Comparison of ENCODE assay signal across 22 mouse cellular contexts in the genomic region with DNA sequence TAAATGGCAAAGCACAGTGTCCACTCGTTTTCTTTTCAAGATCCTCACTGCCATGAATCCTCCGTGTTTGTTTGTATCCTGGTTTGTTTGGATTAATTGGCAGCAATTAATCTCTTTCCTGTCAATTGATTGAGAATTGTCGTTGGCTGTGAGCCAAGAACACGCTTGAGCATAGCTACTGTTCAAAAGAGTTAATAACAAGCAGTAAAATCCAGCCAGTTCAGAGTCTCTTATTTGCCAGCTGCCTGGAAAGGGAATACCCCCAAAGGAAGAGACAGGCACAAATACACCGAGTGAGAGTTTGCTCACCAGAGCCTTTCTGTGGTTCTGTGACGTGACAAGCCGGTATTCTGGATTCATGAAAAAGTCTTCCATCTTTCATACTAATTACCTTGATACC. TPM values are rescaled to one million over a fixed set of nuclear protein-coding genes. Genes with fewer than 3 reads are reported as not detected.
DNase-seq lines count a peak whose midpoint lies in the region; ATAC-seq and TF ChIP-seq lines count a peak whose summit lies in the region.
"Had no signal": no experiment of that assay in that cellular context is flagged by ENCODE, and none has a peak within 500 bp of the region (broad histone marks: within the 10 kb centered on the region; RNA-seq: fewer than 3 reads in every experiment).

No protein-coding gene starts in this region.

- TF ChIP-seq POLR2A in limb, embryonic 14.5 days (IDR thresholded peaks at IDR 0.05; ENCODE audit: borderline replicate concordance, extremely low read depth, insufficient read depth, insufficient read length): no peak

- H3K9ac ChIP-seq in forebrain, embryonic 11.5 days (ENCODE audit: low read length): no peak overlapping the region
- H3K9ac ChIP-seq in midbrain, embryonic 13.5 days (replicated peaks): no peak overlapping the region
- H3K9ac ChIP-seq in embryonic facial prominence, embryonic 15.5 days: no peak overlapping the region
- H3K9ac ChIP-seq in limb, embryonic 14.5 days (ENCODE audit: low read depth, low read length, severe bottlenecking): no peak overlapping the region
- H3K9ac ChIP-seq: heart, embryonic 12.5 days; hindbrain, embryonic 15.5 days had no signal

- 82% methylated on average over 7 of the region's 7 CpGs for whole genome bisulfite sequencing in forebrain, embryonic 11.5 days
- WGBS in forebrain, embryonic 10.5 days: 92% methylated on average over 7 of the region's 7 CpGs
- 77% methylated on average over 7 of the region's 7 CpGs for WGBS in midbrain, embryonic 13.5 days
- WGBS in midbrain, embryonic 10.5 days: 94% methylated on average over 7 of the region's 7 CpGs
- 58% methylated on average over 7 of the region's 7 CpGs for WGBS in embryonic facial prominence, embryonic 15.5 days
- WGBS in limb, embryonic 14.5 days: 38% methylated on average over 7 of the region's 7 CpGs

- no peaks in the 10 kb centered on the region for H3K4me1 ChIP-seq in forebrain, embryonic 11.5 days (replicated peaks; ENCODE audit: control insufficient read depth, insufficient read depth, low read length)
- H3K4me1 ChIP-seq in forebrain, embryonic 10.5 days: no peaks in the 10 kb centered on the region
- H3K4me1 ChIP-seq in midbrain, embryonic 13.5 days (replicated peaks): no peaks in the 10 kb centered on the region
- H3K4me1 ChIP-seq in midbrain, embryonic 10.5 days: no peaks in the 10 kb centered on the region
- peaks cover 9% of the 10 kb centered on the region; the same call in 1 of the 2 replicates for H3K4me1 ChIP-seq in embryonic facial prominence, embryonic 15.5 days
- H3K4me1 ChIP-seq in limb, embryonic 14.5 days (ENCODE audit: control insufficient read depth, insufficient read depth, low read length): peaks cover 10% of the 10 kb centered on the region
- H3K4me1 ChIP-seq: heart, embryonic 12.5 days; megakaryocyte, embryonic 14.5 days had no signal

- ATAC-seq in forebrain, embryonic 11.5 days (replicated peaks; ENCODE audit: low FRiP score): no peak
- ATAC-seq in midbrain, embryonic 13.5 days: 0 out of 2 replicates have a peak, but pooled peaks have one; percentile 49
- ATAC-seq in embryonic facial prominence, embryonic 15.5 days (ENCODE audit: insufficient number of reproducible peaks, low FRiP score, low TSS enrichment, low read depth): no peak
- ATAC-seq in limb, embryonic 14.5 days (ENCODE audit: low FRiP score, low read depth): no peak; the same call in 1 of the 2 replicates
- ATAC-seq: CD4-positive, CD25-positive, alpha-beta regulatory T cell, adult 4 months; Patski had no signal

- no peak overlapping the region for H3K4me3 ChIP-seq in forebrain, embryonic 11.5 days (ENCODE audit: low read depth, low read length)
- no peak overlapping the region for H3K4me3 ChIP-seq in forebrain, embryonic 10.5 days
- no peak overlapping the region for H3K4me3 ChIP-seq in midbrain, embryonic 13.5 days (replicated peaks)
- no peak overlapping the region for H3K4me3 ChIP-seq in midbrain, embryonic 10.5 days
- no peak overlapping the region for H3K4me3 ChIP-seq in embryonic facial prominence, embryonic 15.5 days (replicated peaks)
- no peak overlapping the region for H3K4me3 ChIP-seq in limb, embryonic 14.5 days (replicated peaks; ENCODE audit: low read length)
- H3K4me3 ChIP-seq: heart, embryonic 12.5 days; hindbrain, embryonic 15.5 days; megakaryocyte, embryonic 14.5 days had no signal

- no peaks in the 10 kb centered on the region for H3K27me3 ChIP-seq in forebrain, embryonic 11.5 days (ENCODE audit: control insufficient read depth, insufficient read depth, low read length)
- H3K27me3 ChIP-seq in forebrain, embryonic 10.5 days (ENCODE audit: poor library complexity, severe bottlenecking): no peaks in the 10 kb centered on the region
- no peaks in the 10 kb centered on the region for H3K27me3 ChIP-seq in midbrain, embryonic 13.5 days
- no peaks in the 10 kb centered on the region for H3K27me3 ChIP-seq in midbrain, embryonic 10.5 days (ENCODE audit: low read depth, poor library complexity, severe bottlenecking)
- H3K27me3 ChIP-seq in embryonic facial prominence, embryonic 15.5 days: no peaks in the 10 kb centered on the region
- no peaks in the 10 kb centered on the region for H3K27me3 ChIP-seq in limb, embryonic 14.5 days (ENCODE audit: control insufficient read depth, insufficient read depth, low read length)
- H3K27me3 ChIP-seq: heart, embryonic 12.5 days; hindbrain, embryonic 15.5 days; megakaryocyte, embryonic 14.5 days; Patski had no signal

- no peak overlapping the region for H3K27ac ChIP-seq in forebrain, embryonic 11.5 days (ENCODE audit: low read depth, low read length)
- no peak overlapping the region for H3K27ac ChIP-seq in forebrain, embryonic 10.5 days
- H3K27ac ChIP-seq in midbrain, embryonic 13.5 days: peak overlapping the region; percentile 41; the same call in 1 of the 2 replicates
- H3K27ac ChIP-seq in midbrain, embryonic 10.5 days (replicated peaks): no peak overlapping the region
- peak overlapping the region; percentile 58; the same call in 1 of the 2 replicates for H3K27ac ChIP-seq in embryonic facial prominence, embryonic 15.5 days (replicated peaks)
- H3K27ac ChIP-seq in limb, embryonic 14.5 days (replicated peaks; ENCODE audit: low read depth, low read length): no peak overlapping the region
- H3K27ac ChIP-seq: hindbrain, embryonic 15.5 days; kidney, postnatal 0 days had no signal

- H3K4me2 ChIP-seq in forebrain, embryonic 11.5 days (ENCODE audit: low read depth, low read length, severe bottlenecking): no peak overlapping the region
- H3K4me2 ChIP-seq in midbrain, embryonic 13.5 days (replicated peaks): no peak overlapping the region
- H3K4me2 ChIP-seq in embryonic facial prominence, embryonic 15.5 days (replicated peaks): no peak overlapping the region
- H3K4me2 ChIP-seq in limb, embryonic 14.5 days (replicated peaks; ENCODE audit: low read depth, low read length, severe bottlenecking): no peak overlapping the region
- H3K4me2 ChIP-seq: heart, embryonic 12.5 days; hindbrain, embryonic 15.5 days had no signal

- no peaks in the 10 kb centered on the region for H3K9me3 ChIP-seq in forebrain, embryonic 11.5 days (ENCODE audit: control insufficient read depth, low read length)
- H3K9me3 ChIP-seq in forebrain, embryonic 10.5 days: no peaks in the 10 kb centered on the region
- H3K9me3 ChIP-seq in midbrain, embryonic 13.5 days: no peaks in the 10 kb centered on the region
- no peaks in the 10 kb centered on the region for H3K9me3 ChIP-seq in midbrain, embryonic 10.5 days (replicated peaks)
- H3K9me3 ChIP-seq in embryonic facial prominence, embryonic 15.5 days (replicated peaks): no peaks in the 10 kb centered on the region
- no peaks in the 10 kb centered on the region for H3K9me3 ChIP-seq in limb, embryonic 14.5 days (ENCODE audit: control insufficient read depth, low read length)
- H3K9me3 ChIP-seq: heart, embryonic 12.5 days; hindbrain, embryonic 15.5 days; megakaryocyte, embryonic 14.5 days had no signal

- peak; percentile 35 for DNase-seq in forebrain, embryonic 11.5 days (ENCODE audit: low spot score)
- DNase-seq in forebrain, embryonic 10.5 days (ENCODE audit: extremely low spot score, low spot score): no peak
- no peak for DNase-seq in midbrain, embryonic 10.5 days (ENCODE audit: low spot score)
- peak; percentile 6 for DNase-seq in limb, embryonic 14.5 days (ENCODE audit: low spot score)
- no peak for DNase-seq in layer of hippocampus, postnatal 14 days (ENCODE audit: low spot score in 2 of 2)
- DNase-seq: adrenal gland, adult 8-10 months; cerebellum, postnatal 14 days; embryo, embryonic 11 days; heart, postnatal 14 days; kidney, adult 18-20 months; lung, adult 2 months; right cerebral cortex, postnatal 4 days; thymus, postnatal 14 days had no signal

- peaks cover 5% of the 10 kb centered on the region; the same call in 1 of the 2 replicates for H3K36me3 ChIP-seq in forebrain, embryonic 11.5 days (ENCODE audit: control insufficient read depth, insufficient read depth, low read length)
- peaks cover 86% of the 10 kb centered on the region for H3K36me3 ChIP-seq in forebrain, embryonic 10.5 days (replicated peaks)
- peaks cover 60% of the 10 kb centered on the region for H3K36me3 ChIP-seq in midbrain, embryonic 13.5 days
- H3K36me3 ChIP-seq in midbrain, embryonic 10.5 days: peaks cover 86% of the 10 kb centered on the region
- peaks cover 43% of the 10 kb centered on the region for H3K36me3 ChIP-seq in embryonic facial prominence, embryonic 15.5 days
- H3K36me3 ChIP-seq in limb, embryonic 14.5 days (ENCODE audit: control insufficient read depth, insufficient read depth, low read length): peaks cover 51% of the 10 kb centered on the region

RNA-seq across cellular contexts. Expression of gene Mrps35, which starts 19.5 kb away (rescaled TPM):
- polyA plus RNA-seq in forebrain, embryonic 11.5 days (2014; fragmentation: Nextera tagmentation; extraction: Ambion mirVana): 104 and 108 TPM in 2 replicates
- polyA plus RNA-seq in forebrain, embryonic 10.5 days (2016; fragmentation: Nextera tagmentation; extraction: Ambion mirVana): 122 and 134 TPM in 2 replicates
- polyA plus RNA-seq in midbrain, embryonic 13.5 days (2015; fragmentation: Nextera tagmentation; extraction: Ambion mirVana): 74.7 and 89.0 TPM in 2 replicates
- 109 TPM in 2 replicates for polyA plus RNA-seq in midbrain, embryonic 10.5 days (2016; fragmentation: Nextera tagmentation; extraction: Ambion mirVana)
- polyA plus RNA-seq in embryonic facial prominence, embryonic 15.5 days (2015; fragmentation: Nextera tagmentation; extraction: Ambion mirVana): 82.6 and 87.1 TPM in 2 replicates
- 17.3 and 33.4 TPM in 2 replicates for polyA plus RNA-seq in limb, embryonic 14.5 days (2012; rRNA removed)
- 93.2 and 104 TPM in 2 replicates for polyA plus RNA-seq in limb, embryonic 14.5 days (2014; fragmentation: Nextera tagmentation; extraction: Ambion mirVana)
- 10 to 100 TPM; 35.9 to 42.5 TPM for total RNA-seq in layer of hippocampus, postnatal 14 days (2021)

RNA-seq across cellular contexts. Expression of gene Mansc4, which starts 24.8 kb away (rescaled TPM):
- 0.72 and 1.1 TPM in 2 replicates for polyA plus RNA-seq in forebrain, embryonic 11.5 days (2014; fragmentation: Nextera tagmentation; extraction: Ambion mirVana)
- polyA plus RNA-seq in forebrain, embryonic 10.5 days (2016; fragmentation: Nextera tagmentation; extraction: Ambion mirVana): 1.1 and 1.5 TPM in 2 replicates
- polyA plus RNA-seq in midbrain, embryonic 13.5 days (2015; fragmentation: Nextera tagmentation; extraction: Ambion mirVana): 0.52 and 0.53 TPM in 2 replicates
- polyA plus RNA-seq in midbrain, embryonic 10.5 days (2016; fragmentation: Nextera tagmentation; extraction: Ambion mirVana): 0.27 and 0.44 TPM in 2 replicates
- 1.2 and 1.4 TPM in 2 replicates for polyA plus RNA-seq in embryonic facial prominence, embryonic 15.5 days (2015; fragmentation: Nextera tagmentation; extraction: Ambion mirVana)
- polyA plus RNA-seq in limb, embryonic 14.5 days (2012; rRNA removed): 0.44 and 0.68 TPM in 2 replicates
- 1.0 and 1.4 TPM in 2 replicates for polyA plus RNA-seq in limb, embryonic 14.5 days (2014; fragmentation: Nextera tagmentation; extraction: Ambion mirVana)
- total RNA-seq in layer of hippocampus, postnatal 14 days (2021): 1 to 10 TPM in 1 of 2 experiments, under 1 TPM in 1; 0.45 to 1.1 TPM
- total RNA-seq: heart, postnatal 14 days; neutrophil, adult 5-6 weeks had no signal

RNA-seq across cellular contexts. Expression of gene Klhl42, which starts 29.1 kb away (rescaled TPM):
- polyA plus RNA-seq in forebrain, embryonic 11.5 days (2014; fragmentation: Nextera tagmentation; extraction: Ambion mirVana): 8.4 and 9.0 TPM in 2 replicates
- polyA plus RNA-seq in forebrain, embryonic 10.5 days (2016; fragmentation: Nextera tagmentation; extraction: Ambion mirVana): 4.7 and 5.1 TPM in 2 replicates
- polyA plus RNA-seq in midbrain, embryonic 13.5 days (2015; fragmentation: Nextera tagmentation; extraction: Ambion mirVana): 5.2 and 5.8 TPM in 2 replicates
- 5.5 and 6.4 TPM in 2 replicates for polyA plus RNA-seq in midbrain, embryonic 10.5 days (2016; fragmentation: Nextera tagmentation; extraction: Ambion mirVana)
- polyA plus RNA-seq in embryonic facial prominence, embryonic 15.5 days (2015; fragmentation: Nextera tagmentation; extraction: Ambion mirVana): 9.6 TPM in 2 replicates
- polyA plus RNA-seq in limb, embryonic 14.5 days (2012; rRNA removed): 10.4 and 12.6 TPM in 2 replicates
- 16.5 and 16.9 TPM in 2 replicates for polyA plus RNA-seq in limb, embryonic 14.5 days (2014; fragmentation: Nextera tagmentation; extraction: Ambion mirVana)
- 10 to 100 TPM; 21.9 to 23.8 TPM for total RNA-seq in layer of hippocampus, postnatal 14 days (2021)

RNA-seq across cellular contexts. Expression of gene Rep15, which starts 29.6 kb away (rescaled TPM):
- 1.3 and 1.5 TPM in 2 replicates for polyA plus RNA-seq in forebrain, embryonic 11.5 days (2014; fragmentation: Nextera tagmentation; extraction: Ambion mirVana)
- 1.3 TPM in 2 replicates for polyA plus RNA-seq in forebrain, embryonic 10.5 days (2016; fragmentation: Nextera tagmentation; extraction: Ambion mirVana)
- 0.70 and 1.0 TPM in 2 replicates for polyA plus RNA-seq in midbrain, embryonic 13.5 days (2015; fragmentation: Nextera tagmentation; extraction: Ambion mirVana)
- polyA plus RNA-seq in midbrain, embryonic 10.5 days (2016; fragmentation: Nextera tagmentation; extraction: Ambion mirVana): 0.60 and 0.69 TPM in 2 replicates
- polyA plus RNA-seq in embryonic facial prominence, embryonic 15.5 days (2015; fragmentation: Nextera tagmentation; extraction: Ambion mirVana): 1.1 and 1.6 TPM in 2 replicates
- 0.99 and 1.3 TPM in 2 replicates for polyA plus RNA-seq in limb, embryonic 14.5 days (2012; rRNA removed)
- 1.3 and 1.4 TPM in 2 replicates for polyA plus RNA-seq in limb, embryonic 14.5 days (2014; fragmentation: Nextera tagmentation; extraction: Ambion mirVana)
- 1 to 10 TPM; 2.3 to 2.6 TPM for total RNA-seq in layer of hippocampus, postnatal 14 days (2021)

Comparison
In these comparisons a context has a peak if more than half of its experiments do, and no peak if none do; other contexts are left out.
1. DNase-seq: peak in forebrain, embryonic 11.5 days (single experiment) and limb, embryonic 14.5 days (single experiment); none in forebrain, embryonic 10.5 days (single experiment), midbrain, embryonic 10.5 days (single experiment) and layer of hippocampus, postnatal 14 days (0 of 2).
2. H3K27ac ChIP-seq: peak in midbrain, embryonic 13.5 days (single experiment) and embryonic facial prominence, embryonic 15.5 days (single experiment); none in forebrain, embryonic 11.5 days (single experiment), forebrain, embryonic 10.5 days (single experiment), midbrain, embryonic 10.5 days (single experiment) and limb, embryonic 14.5 days (single experiment).